Mouse (Mus musculus) limb, embryonic 11.5 days (tissue): ENCODE results near the gene Atp1b3. TPM values are rescaled to one million over a fixed set of nuclear protein-coding genes. Genes with fewer than 3 reads are reported as not detected.

Experiments used
- ATAC-seq: fragments of 200-750 bp; cut with Nextera tagmentation; 2 replicates; pipeline ENCODE4 v1.8.0; 2017; ENCODE audit warnings: low read depth; ENCODE audit not compliant: insufficient number of reproducible peaks, low FRiP score, low TSS enrichment
- DNase-seq: peaks from one replicate; pipeline ENCODE4 v3.0.0-alpha.2; 2015; ENCODE audit warnings: low spot score
- H3K27ac ChIP-seq: fragments of 300-500 bp; sonication (generic); replicated peaks from 2 replicates; pipeline ENCODE4 v1.5.1; 2014; ENCODE audit warnings: low read depth, mild to moderate bottlenecking, low read length
- H3K27me3 ChIP-seq: fragments of 300-500 bp; sonication (generic); 2 replicates; pipeline ENCODE4 v1.6.1; 2014; ENCODE audit warnings: mild to moderate bottlenecking, low read length, mixed read lengths; ENCODE audit not compliant: control insufficient read depth, insufficient read depth
- H3K36me3 ChIP-seq: fragments of 300-500 bp; sonication (generic); 2 replicates; pipeline ENCODE4 v1.6.1; 2014; ENCODE audit warnings: mild to moderate bottlenecking, low read length, moderate library complexity, mixed read lengths; ENCODE audit not compliant: control insufficient read depth, insufficient read depth
- H3K4me1 ChIP-seq: fragments of 300-500 bp; sonication (generic); 2 replicates; pipeline ENCODE4 v1.6.1; 2014; ENCODE audit warnings: low read length, mixed read lengths; ENCODE audit not compliant: control insufficient read depth, insufficient read depth
- H3K4me2 ChIP-seq: fragments of 300-500 bp; sonication (generic); 2 replicates; pipeline ENCODE4 v1.6.1; 2014; ENCODE audit warnings: low read depth, mild to moderate bottlenecking, moderate library complexity; ENCODE audit not compliant: severe bottlenecking
- H3K4me3 ChIP-seq: fragments of 300-500 bp; sonication (generic); 2 replicates; pipeline ENCODE4 v1.5.1; 2014; ENCODE audit warnings: low read depth, low read length
- H3K9ac ChIP-seq: fragments of 300-500 bp; sonication (generic); 2 replicates; pipeline ENCODE4 v1.6.1; 2014; ENCODE audit warnings: mild to moderate bottlenecking, low read length
- H3K9me3 ChIP-seq: fragments of 300-500 bp; sonication (generic); 2 replicates; pipeline ENCODE4 v1.6.1; 2016; ENCODE audit warnings: low read length; ENCODE audit not compliant: control insufficient read depth
- WGBS: fragments of 180-500 bp; shearing (Covaris S2); extraction: QIAGEN DNeasy Blood & Tissue Kit; methylation state at CpG from one replicate; pipeline ENCODE4 v1.1.7; 2014; 5-methylcytosine and 5-hydroxymethylcytosine counted together
- polyA plus RNA-seq: library from polyadenylated mRNA; unstranded; fragments of >200 nt; fragmentation: Nextera tagmentation; extraction: Ambion mirVana; gene quantifications from 2 replicates; pipeline ENCODE4 v1.2.1, GENCODE M21; 2014

Atp1b3 gene
- polyA plus RNA-seq, 1 experiment from 2014 or later = 154 TPM

GRCm38 (mm10) chr9:96324502-96324901 lies 39.7 kb downstream of the Atp1b3 start:
- H3K27me3 ChIP-seq = no peaks in the 10 kb centered on the region
- WGBS = 75% methylated on average over 4 of the region's 4 CpGs
- no peak overlapping the region for H3K4me3 ChIP-seq
- no peak for DNase-seq
- no peak overlapping the region for H3K4me2 ChIP-seq
- H3K4me1 ChIP-seq = 0 out of 2 replicates have a peak, but pooled peaks cover 8% of the 10 kb centered on the region
- H3K9ac ChIP-seq = no peak overlapping the region
- no peak for ATAC-seq
- H3K9me3 ChIP-seq = no peaks in the 10 kb centered on the region
- H3K36me3 ChIP-seq = peaks cover 1% of the 10 kb centered on the region; the same call in 1 of the 2 replicates
- H3K27ac ChIP-seq = no peak overlapping the region

DNA sequence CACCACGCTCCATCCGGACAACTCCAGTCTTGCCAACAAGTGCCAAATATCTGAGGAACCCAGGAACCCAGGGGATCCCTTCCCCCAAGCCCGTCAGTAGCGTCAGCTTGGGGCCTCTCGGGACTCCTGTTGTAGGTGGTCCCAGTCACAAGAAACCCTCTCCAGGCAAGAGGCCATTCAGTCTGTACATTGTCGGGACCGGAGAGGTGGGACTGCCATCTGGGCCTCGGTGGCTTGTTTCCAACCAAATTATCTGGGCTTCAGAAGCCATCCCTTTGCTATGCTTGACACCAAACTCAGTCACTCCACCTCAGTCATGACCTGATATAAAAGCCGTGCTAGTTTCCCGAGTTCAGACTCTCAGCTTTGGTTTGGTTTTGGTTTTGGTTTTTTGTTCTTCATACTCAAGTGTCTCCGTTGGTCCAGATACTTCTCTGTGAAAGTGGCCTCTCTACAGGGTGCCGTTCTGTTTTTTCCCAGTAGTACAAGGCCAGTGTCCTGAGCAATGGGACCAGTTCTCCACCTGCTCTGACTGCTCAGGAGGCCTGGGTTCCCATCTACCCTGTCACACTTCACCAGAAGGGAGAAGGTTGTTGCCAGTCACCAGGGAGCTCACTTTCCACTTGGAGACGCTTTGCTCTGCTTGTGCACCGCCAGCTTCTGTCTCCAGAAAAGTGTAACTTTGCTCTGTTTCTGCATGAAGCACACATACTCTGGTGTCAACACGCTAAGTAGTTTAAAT lies 41.7 kb downstream of the Atp1b3 start:
- peaks cover 8% of the 10 kb centered on the region; the same call in 1 of the 2 replicates for H3K36me3 ChIP-seq
- H3K4me2 ChIP-seq = no peak overlapping the region
- no peaks in the 10 kb centered on the region for H3K27me3 ChIP-seq
- H3K4me1 ChIP-seq = 0 out of 2 replicates have a peak, but pooled peaks cover 8% of the 10 kb centered on the region
- WGBS = 92% methylated on average over 15 of the region's 15 CpGs
- H3K4me3 ChIP-seq = no peak overlapping the region
- no peak for ATAC-seq
- no peak overlapping the region for H3K27ac ChIP-seq
- H3K9me3 ChIP-seq = no peaks in the 10 kb centered on the region
- no peak for DNase-seq
- H3K9ac ChIP-seq = no peak overlapping the region

- ATAC-seq = no peak
- H3K9ac ChIP-seq = no peak overlapping the region
- no peaks in the 10 kb centered on the region for H3K27me3 ChIP-seq
- no peak overlapping the region for H3K4me2 ChIP-seq
- peaks cover 11% of the 10 kb centered on the region; the same call in 1 of the 2 replicates for H3K36me3 ChIP-seq
- H3K27ac ChIP-seq = no peak overlapping the region
- no peak for DNase-seq
- H3K4me3 ChIP-seq = no peak overlapping the region
- H3K4me1 ChIP-seq = 0 out of 2 replicates have a peak, but pooled peaks cover 4% of the 10 kb centered on the region
- no peaks in the 10 kb centered on the region for H3K9me3 ChIP-seq
- 94% methylated on average over 6 of the region's 6 CpGs for WGBS
Observed at GRCm38 (mm10) chr9:96320551-96320980, 43.7 kb downstream of the Atp1b3 start.

DNA sequence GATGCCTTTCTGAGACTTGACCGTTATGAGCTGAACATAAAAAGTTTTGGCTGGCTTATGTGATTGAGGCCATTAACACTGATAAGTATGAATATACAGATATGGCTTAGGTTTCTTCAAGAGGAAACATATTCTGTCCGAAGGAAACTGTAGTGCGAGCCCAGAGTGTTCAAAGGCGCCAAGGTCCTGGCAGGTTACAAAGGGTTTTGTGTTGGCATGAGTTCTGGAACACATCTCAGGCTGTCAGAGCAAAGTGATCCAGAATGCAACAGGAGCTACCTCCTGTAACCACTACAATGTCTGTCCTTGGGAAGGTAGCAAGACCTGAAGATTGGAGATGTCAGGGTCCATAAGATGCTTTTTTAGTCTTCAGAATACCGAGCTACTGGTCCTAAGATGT lies 44.9 kb downstream of the Atp1b3 start:
- H3K4me3 ChIP-seq = no peak overlapping the region
- DNase-seq (no peak), ATAC-seq (no peak)
- WGBS = 96% methylated on average over 5 of the region's 5 CpGs
- H3K27ac ChIP-seq = no peak overlapping the region
- H3K36me3 ChIP-seq = peaks cover 16% of the 10 kb centered on the region; the same call in 1 of the 2 replicates
- 0 out of 2 replicates have a peak, but pooled peaks cover under 1% of the 10 kb centered on the region for H3K4me1 ChIP-seq
- no peaks in the 10 kb centered on the region for H3K9me3 ChIP-seq
- H3K4me2 ChIP-seq = no peak overlapping the region
- H3K9ac ChIP-seq = no peak overlapping the region
- no peaks in the 10 kb centered on the region for H3K27me3 ChIP-seq

GRCm38 (mm10) chr9:96312074-96312473 lies 52.2 kb downstream of the Atp1b3 start:
- Histone ChIP-seq H3K36me3 (peaks cover 9% of the 10 kb centered on the region; the same call in 1 of the 2 replicates), H3K4me3 (no peak overlapping the region), H3K27me3 (no peaks in the 10 kb centered on the region), H3K4me2 (no peak overlapping the region), H3K9ac (no peak overlapping the region), H3K4me1 (no peaks in the 10 kb centered on the region), H3K27ac (no peak overlapping the region), H3K9me3 (no peaks in the 10 kb centered on the region)
- WGBS = 97% methylated on average over 3 of the region's 3 CpGs
- DNase-seq (no peak), ATAC-seq (no peak)

- WGBS = 88% methylated on average over 3 of the region's 3 CpGs
- no peak overlapping the region for H3K4me2 ChIP-seq
- DNase-seq (no peak), ATAC-seq (no peak)
- H3K4me3 ChIP-seq = no peak overlapping the region
- H3K4me1 ChIP-seq = no peaks in the 10 kb centered on the region
- H3K9me3 ChIP-seq = no peaks in the 10 kb centered on the region
- no peak overlapping the region for H3K9ac ChIP-seq
- peaks cover 8% of the 10 kb centered on the region; the same call in 1 of the 2 replicates for H3K36me3 ChIP-seq
- H3K27me3 ChIP-seq = no peaks in the 10 kb centered on the region
- H3K27ac ChIP-seq = no peak overlapping the region
Observed at GRCm38 (mm10) chr9:96308816-96309215, 55.4 kb downstream of the Atp1b3 start.

DNA sequence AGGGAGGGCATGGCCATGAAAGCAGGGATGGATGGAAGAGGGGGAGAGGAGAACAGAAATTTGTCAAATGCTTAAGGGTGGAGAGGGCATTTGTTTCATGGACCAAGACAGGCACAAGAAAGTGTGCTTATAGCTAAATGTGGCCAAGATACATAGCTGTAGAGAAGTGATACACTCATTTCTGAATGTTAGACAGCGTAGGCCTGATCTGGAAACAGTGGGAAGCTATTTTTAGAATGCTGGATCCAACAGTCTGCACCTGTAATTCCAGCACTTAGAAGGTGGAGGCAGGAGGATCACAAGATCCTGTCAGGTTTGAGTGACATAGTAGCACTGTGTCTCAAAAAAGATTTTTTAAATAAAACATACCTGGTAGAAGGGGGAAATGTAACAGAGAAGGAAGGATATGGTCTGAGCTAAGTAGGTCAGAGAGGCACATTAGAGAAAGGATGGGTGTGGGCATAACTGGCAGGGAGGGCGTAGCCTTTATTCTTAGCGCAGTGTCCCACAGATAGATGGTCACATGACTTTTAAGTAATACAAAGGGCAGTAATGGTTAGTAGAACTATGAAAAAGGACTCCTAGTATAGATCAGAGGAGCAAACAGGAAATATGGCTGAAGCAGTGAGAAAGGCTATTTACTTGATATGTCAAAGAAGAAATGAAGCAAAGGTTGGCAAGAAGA lies 64.8 kb downstream of the Atp1b3 start:
- H3K9ac ChIP-seq = no peak overlapping the region
- H3K4me2 ChIP-seq = no peak overlapping the region
- H3K27ac ChIP-seq = no peak overlapping the region
- 94% methylated on average over 3 of the region's 3 CpGs for WGBS
- no peaks in the 10 kb centered on the region for H3K4me1 ChIP-seq
- H3K9me3 ChIP-seq = no peaks in the 10 kb centered on the region
- H3K36me3 ChIP-seq = peaks cover 2% of the 10 kb centered on the region; the same call in 1 of the 2 replicates
- H3K4me3 ChIP-seq = no peak overlapping the region
- ATAC-seq (no peak), DNase-seq (no peak)
- H3K27me3 ChIP-seq = no peaks in the 10 kb centered on the region

- Histone ChIP-seq H3K36me3 (no peaks in the 10 kb centered on the region; the same call in 1 of the 2 replicates), H3K27ac (no peak overlapping the region), H3K4me1 (no peaks in the 10 kb centered on the region), H3K4me3 (no peak overlapping the region), H3K27me3 (no peaks in the 10 kb centered on the region), H3K4me2 (no peak overlapping the region), H3K9me3 (no peaks in the 10 kb centered on the region), H3K9ac (no peak overlapping the region)
- ATAC-seq = no peak
- DNase-seq = no peak
- WGBS = 99% methylated on average over 7 of the region's 7 CpGs
Observed at GRCm38 (mm10) chr9:96292144-96292543, 72.1 kb downstream of the Atp1b3 start.
